Mouse (Mus musculus) right cerebral cortex, postnatal 10 days (tissue): ENCODE measurements at regions not wholly inside any gene's neighbourhood (a gene's known extent, or its start where the extent isn't known, plus 50 kb on each side); places are given as distances from the start of the nearest gene placed in this dataset.

Experiments used
- DNase-seq, 2 experiments: peaks; one replicate each; pipeline ENCODE4 v3.0.0; 2021; ENCODE audit warnings: low spot score in 2 of 2

GRCm38 (mm10) chr8:126742081-126742480 lies 148.3 kb upstream of the Irf2bp2 start:
- no peak for DNase-seq

GRCm38 (mm10) chr8:126741031-126741430 lies 147.2 kb upstream of the Irf2bp2 start:
- no peak for DNase-seq

- no peak for DNase-seq
Measured at GRCm38 (mm10) chr8:126739768-126740167, 146.0 kb upstream of the Irf2bp2 start.

GRCm38 (mm10) chr8:126737032-126737431 lies 143.2 kb upstream of the Irf2bp2 start:
- no peak for DNase-seq

- peak; percentile 69 to 81 for DNase-seq
Measured at GRCm38 (mm10) chr8:126736441-126736962, 142.7 kb upstream of the Irf2bp2 start.

GRCm38 (mm10) chr8:126735488-126736440 lies 142.0 kb upstream of the Irf2bp2 start:
- DNase-seq, result peak; percentile 86 to 91

GRCm38 (mm10) chr8:126734743-126735487 lies 141.1 kb upstream of the Irf2bp2 start:
- DNase-seq, result no peak

GRCm38 (mm10) chr8:126733779-126734178 lies 140.0 kb upstream of the Irf2bp2 start:
- DNase-seq, result peak in 1 of 2 experiments; percentile 48

- no peak for DNase-seq
Measured at GRCm38 (mm10) chr8:126733307-126733706, 139.5 kb upstream of the Irf2bp2 start.

- DNase-seq, result no peak
Measured at GRCm38 (mm10) chr8:126730017-126730631, 136.3 kb upstream of the Irf2bp2 start.

GRCm38 (mm10) chr8:126728987-126729632 lies 135.3 kb upstream of the Irf2bp2 start:
- DNase-seq, result no peak

GRCm38 (mm10) chr8:126728135-126728534 lies 134.3 kb upstream of the Irf2bp2 start:
- no peak for DNase-seq

- DNase-seq, result no peak
Measured at GRCm38 (mm10) chr8:126727068-126727467, 133.3 kb upstream of the Irf2bp2 start.

- no peak for DNase-seq
Measured at GRCm38 (mm10) chr8:126723259-126724122, 129.7 kb upstream of the Irf2bp2 start.

- peak; percentile 61 to 72 for DNase-seq
Measured at GRCm38 (mm10) chr8:126721621-126722020, 127.8 kb upstream of the Irf2bp2 start.

- DNase-seq, result no peak
Measured at GRCm38 (mm10) chr8:126720473-126721145, 126.8 kb upstream of the Irf2bp2 start.

- no peak for DNase-seq
Measured at GRCm38 (mm10) chr8:126719748-126720147, 126.0 kb upstream of the Irf2bp2 start.

- no peak for DNase-seq
Measured at GRCm38 (mm10) chr8:126717652-126718155, 123.9 kb upstream of the Irf2bp2 start.

- no peak for DNase-seq
Measured at GRCm38 (mm10) chr8:126715666-126716065, 121.9 kb upstream of the Irf2bp2 start.
